Mouse (Mus musculus): ENCODE measurements around the gene 1700015G11Rik. TPM values are rescaled to one million over a fixed set of nuclear protein-coding genes. Genes with fewer than 3 reads are reported as not detected.

1700015G11Rik gene
- polyA plus RNA-seq, 1 experiment from 2014 or later: not detected

Other genes starting within 250 kb of the 1700015G11Rik start
- 20.2 and 26.0 TPM in 2 replicates for gene Gas2, start 153.7 kb downstream of the 1700015G11Rik start, polyA plus RNA-seq (2016; fragmentation: Nextera tagmentation; extraction: Ambion mirVana)
- 7.0 and 10.1 TPM in 2 replicates for gene Fancf, start 153.5 kb downstream of the 1700015G11Rik start, polyA plus RNA-seq (2016; fragmentation: Nextera tagmentation; extraction: Ambion mirVana)
- 7.0 and 10.0 TPM in 2 replicates for gene Svip, start 9.7 kb downstream of the 1700015G11Rik start, polyA plus RNA-seq (2016; fragmentation: Nextera tagmentation; extraction: Ambion mirVana)